Mouse (Mus musculus) layer of hippocampus, postnatal 10 days (tissue): ENCODE measurements at regions not wholly inside any gene's neighbourhood (a gene's known extent, or its start where the extent isn't known, plus 50 kb on each side); places are given as distances from the start of the nearest gene placed in this dataset.

ENCODE experiments used
- DNase-seq, 2 experiments: peaks; one replicate each; pipeline ENCODE4 v3.0.0; 2021; ENCODE audit warnings: low spot score in 2 of 2

GRCm38 (mm10) chr16:13034136-13034535 lies 75.3 kb upstream of the Ercc4 start:
- DNase-seq = no peak

GRCm38 (mm10) chr16:13036596-13036995 lies 72.9 kb upstream of the Ercc4 start:
- no peak for DNase-seq

- no peak for DNase-seq
Observed at GRCm38 (mm10) chr16:13040312-13041100, 69.0 kb upstream of the Ercc4 start.

GRCm38 (mm10) chr16:13041356-13041755 lies 68.1 kb upstream of the Ercc4 start:
- DNase-seq = no peak

GRCm38 (mm10) chr16:13045079-13045590 lies 64.3 kb upstream of the Ercc4 start:
- no peak for DNase-seq

- DNase-seq = no peak
Observed at GRCm38 (mm10) chr16:13046366-13047120, 62.9 kb upstream of the Ercc4 start.

- DNase-seq = no peak
Observed at GRCm38 (mm10) chr16:13049321-13049720, 60.2 kb upstream of the Ercc4 start.

- DNase-seq = no peak
Observed at GRCm38 (mm10) chr16:13050225-13050892, 59.1 kb upstream of the Ercc4 start.

- no peak for DNase-seq
Observed at GRCm38 (mm10) chr16:13054956-13055355, 54.5 kb upstream of the Ercc4 start.
